Mouse (Mus musculus): ENCODE measurements around the gene Arpc4.
A peak's percentile ranks its signal among the peaks of the same experiment; 100 is the strongest.
"Not testable (repeated sequence)": the region's sequence is repeated elsewhere in the genome, so short reads cannot be mapped to it uniquely, and the experiment has no call there.

Arpc4 gene

DNA sequence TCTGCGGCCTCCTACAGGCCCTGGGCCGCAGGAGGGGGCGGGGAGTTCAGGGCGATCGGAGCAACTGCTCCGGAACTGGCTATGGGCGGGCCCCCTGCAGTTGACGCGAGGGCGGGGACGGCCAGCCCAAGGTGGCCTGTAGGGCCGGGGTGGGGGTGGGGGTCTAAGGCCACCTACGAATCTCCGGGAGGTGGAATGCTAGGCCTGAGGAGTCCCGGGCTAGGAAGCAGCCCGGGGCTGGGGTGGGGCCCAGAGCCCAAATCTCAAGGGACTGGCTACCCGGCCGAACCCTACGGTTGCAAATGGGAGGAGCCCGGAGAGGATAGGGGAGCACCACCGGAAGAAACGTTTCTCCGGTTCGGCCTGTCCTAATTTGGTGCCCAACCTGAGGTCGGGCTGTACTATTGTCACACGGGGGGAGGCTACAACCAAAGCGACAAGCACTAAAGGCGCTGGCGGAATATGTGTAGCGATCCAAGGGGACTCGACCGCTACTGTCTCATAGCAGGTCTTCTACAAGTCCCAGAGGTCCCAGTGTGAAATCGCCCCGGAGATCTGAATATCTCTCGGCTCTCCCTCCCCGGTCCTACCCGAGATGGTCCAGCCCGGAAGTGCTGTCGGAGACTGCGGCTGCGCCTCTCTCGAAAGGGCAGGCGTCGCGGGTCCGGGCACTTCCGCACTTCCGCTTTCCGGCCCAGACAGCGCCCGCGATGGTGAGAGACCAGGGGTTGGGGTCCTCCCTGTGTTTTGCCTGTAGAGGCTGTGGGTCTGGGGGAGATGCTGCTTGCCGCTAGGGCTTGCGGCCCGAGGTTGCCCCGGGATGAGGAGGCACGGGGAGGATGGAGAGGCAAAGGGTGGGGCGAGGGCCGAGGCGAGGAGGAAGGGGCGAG lies at the start of gene Arpc4, which contains the start of gene Tada3:
Gene Arpc4, plus strand, starts transcription at position 620 of the 890 bp plus-strand sequence.
Gene Tada3, minus strand, starts transcription at position 388 of the 890 bp plus-strand sequence.
- DNase-seq (ENCODE audit: low read depth, low spot score) = peak; percentile 99

DNA sequence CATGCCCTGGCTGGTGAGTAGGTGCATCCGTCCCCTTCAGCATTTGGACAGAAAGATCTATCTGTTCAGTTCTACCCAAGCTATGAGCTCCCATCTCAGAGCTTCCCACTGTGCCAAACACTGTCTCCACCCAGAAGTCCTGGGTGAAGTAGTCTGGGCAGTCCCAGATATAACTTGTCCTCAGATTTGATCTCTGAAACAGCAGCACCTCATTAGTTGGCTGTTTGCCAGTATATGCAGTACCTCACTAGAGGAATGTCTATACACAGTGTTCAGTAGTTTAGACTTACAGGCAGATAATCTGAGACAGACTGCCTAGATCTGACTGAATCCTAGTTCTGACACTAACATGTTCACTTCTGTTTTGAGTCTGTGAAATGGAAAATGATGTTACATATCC lies 48.5 kb upstream of the Arpc4 start:
- DNase-seq (ENCODE audit: low read depth, low spot score) = no peak

DNA sequence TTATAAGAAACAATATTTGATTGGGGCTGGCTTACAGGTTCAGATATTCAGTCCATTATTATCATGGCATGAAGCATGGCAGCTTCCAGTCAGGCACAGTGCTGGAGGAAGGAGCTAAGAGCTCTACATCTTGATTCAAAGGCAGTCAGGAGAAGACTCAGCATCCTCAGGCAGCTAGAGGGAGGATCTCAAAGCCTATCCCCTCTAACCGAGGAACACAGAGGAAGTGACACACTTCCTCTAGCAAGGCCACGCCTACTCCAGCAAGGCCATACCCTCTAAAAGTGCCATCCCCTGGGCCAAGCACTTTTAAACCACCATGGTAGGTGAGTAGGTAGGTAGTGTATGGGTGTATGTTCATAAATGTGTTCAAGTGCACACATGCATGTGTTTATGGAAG lies 47.4 kb upstream of the Arpc4 start:
- peak; percentile 45 for DNase-seq (ENCODE audit: low read depth, low spot score)

DNA sequence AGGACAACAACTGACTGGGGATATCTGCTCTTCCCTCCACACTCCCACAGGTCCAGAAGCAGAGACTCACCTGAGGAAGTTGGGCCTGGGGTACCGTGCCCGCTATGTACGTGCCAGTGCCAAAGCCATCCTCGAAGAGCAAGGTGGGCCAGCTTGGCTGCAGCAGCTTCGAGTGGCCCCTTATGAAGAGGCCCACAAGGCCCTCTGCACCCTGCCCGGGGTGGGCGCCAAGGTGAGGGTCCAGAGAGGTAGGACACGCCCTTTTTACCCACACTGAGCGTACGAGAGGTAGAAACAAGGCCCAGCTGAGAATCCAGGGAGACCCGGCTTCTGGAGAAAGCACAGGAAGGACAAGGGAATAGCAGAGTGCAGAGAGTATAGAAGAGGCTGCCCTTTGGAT lies 46.2 kb upstream of the Arpc4 start:
- no peak for DNase-seq (ENCODE audit: low read depth, low spot score)

DNA sequence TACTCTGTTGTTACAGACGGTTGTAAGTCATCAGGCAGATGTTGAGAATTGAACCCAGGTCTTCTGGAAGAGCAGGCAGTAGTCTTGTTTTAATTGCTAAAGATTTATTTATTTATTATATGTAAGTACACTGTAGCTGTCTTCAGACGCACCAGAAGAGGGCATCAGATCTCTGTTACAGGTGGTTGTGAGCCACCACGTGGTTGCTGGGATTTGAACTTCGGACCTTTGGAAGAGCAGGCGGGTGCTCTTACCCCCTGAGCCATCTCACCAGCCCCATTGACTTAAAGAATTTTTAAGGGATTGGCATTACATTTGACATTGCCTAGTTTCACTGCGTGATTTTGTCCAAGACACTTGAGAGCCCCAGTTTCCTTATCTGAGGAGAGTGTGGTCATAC lies 45.2 kb upstream of the Arpc4 start:
- DNase-seq (ENCODE audit: low read depth, low spot score) = not testable (repeated sequence)

DNA sequence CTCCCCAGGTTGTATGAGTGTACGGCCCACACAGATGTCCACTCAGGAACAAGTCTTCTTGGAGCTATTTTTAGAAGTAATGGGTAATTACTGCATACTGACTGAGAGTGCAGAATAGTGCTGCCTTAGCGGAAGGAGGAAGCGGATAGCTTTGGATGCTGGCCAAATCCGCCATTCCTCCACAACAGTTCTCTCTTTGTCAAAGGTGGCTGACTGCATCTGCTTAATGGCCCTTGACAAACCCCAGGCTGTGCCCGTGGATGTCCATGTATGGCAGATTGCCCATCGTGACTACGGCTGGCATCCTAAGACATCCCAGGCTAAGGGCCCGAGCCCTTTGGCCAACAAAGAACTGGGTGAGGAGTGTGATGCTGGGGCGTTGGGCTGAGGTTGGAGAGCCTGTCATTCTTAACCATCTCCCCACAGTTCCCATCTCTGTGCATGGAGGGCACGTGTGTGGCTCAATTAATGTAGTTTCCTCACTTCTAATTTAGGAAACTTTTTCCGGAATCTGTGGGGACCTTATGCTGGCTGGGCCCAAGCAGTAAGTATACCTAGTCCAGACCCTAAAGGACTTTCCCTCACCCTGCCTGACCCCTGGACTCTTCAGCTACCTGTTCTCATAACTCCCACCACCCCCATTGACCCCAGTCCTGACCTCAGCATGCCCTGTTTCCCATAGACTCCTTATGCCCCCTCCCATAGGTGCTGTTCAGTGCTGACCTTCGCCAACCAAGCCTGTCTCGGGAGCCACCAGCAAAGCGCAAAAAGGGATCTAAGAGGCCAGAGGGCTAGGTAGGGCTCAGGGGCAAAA lies 44.6 kb upstream of the Arpc4 start:
- DNase-seq (ENCODE audit: low read depth, low spot score) = peak; percentile 35

DNA sequence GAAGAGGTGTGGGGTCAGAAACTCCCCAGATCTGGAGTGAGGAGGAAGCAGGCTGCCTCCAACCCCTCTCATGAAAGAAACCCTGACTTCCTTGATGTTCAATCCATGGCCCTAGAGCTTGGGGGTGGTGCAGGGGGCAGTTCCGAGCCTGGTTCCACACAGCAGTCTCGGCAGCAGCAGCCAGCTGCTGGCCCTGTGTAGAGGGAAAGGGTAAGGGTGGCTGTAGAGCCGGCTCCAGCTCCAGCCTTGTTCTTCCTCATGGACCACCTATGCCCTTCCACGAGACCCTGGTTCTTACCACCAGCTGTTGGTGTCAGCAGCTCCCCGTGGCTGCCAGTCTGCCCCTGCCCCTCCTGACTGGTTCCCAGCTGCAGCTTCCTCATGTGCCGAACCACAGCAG lies 43.7 kb upstream of the Arpc4 start:
- DNase-seq (ENCODE audit: low read depth, low spot score) = no peak

DNA sequence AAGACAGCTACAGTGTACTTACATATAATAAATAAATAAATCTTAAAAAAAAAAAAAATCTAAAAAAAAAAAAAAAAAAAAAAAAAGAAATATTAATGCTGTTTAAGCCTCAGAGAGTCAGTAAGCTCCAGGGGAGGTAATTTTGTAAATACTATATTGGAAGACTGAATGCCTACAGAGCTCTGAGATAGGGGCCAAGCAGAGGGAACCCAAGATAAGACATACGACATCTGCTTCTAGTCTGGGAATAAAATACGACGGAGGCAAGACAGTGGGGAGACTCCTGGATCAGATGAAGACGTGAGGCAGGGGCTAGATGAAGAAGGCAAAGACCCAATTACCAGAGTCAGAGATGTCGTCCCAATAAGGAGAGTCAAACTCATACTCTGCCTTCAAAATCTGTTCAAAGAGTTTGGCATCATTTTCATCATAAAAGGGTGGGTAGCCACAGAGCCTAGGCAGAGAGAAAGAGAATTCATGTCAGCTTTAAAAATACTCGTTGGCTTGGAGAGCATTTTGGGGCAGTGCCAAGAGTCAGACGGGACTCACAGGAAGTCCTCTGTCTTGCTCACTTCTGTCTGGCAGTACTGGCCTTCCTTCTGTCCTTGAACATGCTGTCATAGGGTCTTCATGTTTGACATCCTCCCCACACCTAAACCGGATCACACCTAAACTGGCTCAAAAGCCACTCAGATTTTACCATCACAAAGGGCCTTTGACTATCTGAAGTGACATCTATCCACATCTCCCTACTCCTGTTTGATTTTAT lies 40.9 kb upstream of the Arpc4 start:
- no peak for DNase-seq (ENCODE audit: low read depth, low spot score)

DNA sequence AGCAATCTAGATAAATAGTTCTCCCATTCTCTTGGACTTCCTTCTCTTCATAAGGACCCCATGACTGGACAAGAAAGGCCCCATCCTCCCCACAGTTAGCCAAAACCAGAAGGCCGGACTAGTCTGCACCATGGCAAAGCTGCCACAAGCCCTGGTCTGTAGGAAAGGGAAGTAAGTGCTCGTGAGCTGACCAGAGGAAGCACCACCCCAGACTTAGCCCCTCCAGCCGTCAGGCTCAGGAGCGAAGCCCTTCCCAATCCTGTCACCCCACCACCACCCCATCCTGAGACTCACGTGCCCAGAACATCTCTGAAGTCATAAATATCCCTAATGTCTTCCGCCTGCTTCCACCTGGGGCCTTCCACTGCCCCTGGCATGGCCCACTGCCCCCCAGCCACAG lies 36.3 kb upstream of the Arpc4 start:
- DNase-seq (ENCODE audit: low read depth, low spot score) = no peak

DNA sequence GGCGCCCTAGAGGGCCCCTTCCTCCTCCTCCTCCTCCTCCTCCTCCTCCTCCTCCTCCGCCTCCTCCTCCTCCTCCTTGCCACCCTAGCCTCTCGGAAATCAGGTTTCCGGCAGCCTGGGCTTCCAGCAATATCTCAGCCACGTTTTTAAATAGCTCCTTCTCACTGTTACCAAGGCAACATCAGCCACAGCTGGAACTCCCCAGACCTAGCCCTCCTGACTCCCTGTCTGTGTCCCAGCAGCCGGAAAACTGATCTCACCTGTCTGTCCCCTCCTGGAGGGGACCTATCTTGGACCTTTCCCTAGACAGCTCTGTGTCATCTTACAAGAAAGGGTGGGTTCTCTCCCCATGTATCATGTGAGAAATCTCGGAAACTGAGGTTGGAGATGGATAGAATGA lies 35.6 kb upstream of the Arpc4 start:
- DNase-seq (ENCODE audit: low read depth, low spot score) = no peak

DNA sequence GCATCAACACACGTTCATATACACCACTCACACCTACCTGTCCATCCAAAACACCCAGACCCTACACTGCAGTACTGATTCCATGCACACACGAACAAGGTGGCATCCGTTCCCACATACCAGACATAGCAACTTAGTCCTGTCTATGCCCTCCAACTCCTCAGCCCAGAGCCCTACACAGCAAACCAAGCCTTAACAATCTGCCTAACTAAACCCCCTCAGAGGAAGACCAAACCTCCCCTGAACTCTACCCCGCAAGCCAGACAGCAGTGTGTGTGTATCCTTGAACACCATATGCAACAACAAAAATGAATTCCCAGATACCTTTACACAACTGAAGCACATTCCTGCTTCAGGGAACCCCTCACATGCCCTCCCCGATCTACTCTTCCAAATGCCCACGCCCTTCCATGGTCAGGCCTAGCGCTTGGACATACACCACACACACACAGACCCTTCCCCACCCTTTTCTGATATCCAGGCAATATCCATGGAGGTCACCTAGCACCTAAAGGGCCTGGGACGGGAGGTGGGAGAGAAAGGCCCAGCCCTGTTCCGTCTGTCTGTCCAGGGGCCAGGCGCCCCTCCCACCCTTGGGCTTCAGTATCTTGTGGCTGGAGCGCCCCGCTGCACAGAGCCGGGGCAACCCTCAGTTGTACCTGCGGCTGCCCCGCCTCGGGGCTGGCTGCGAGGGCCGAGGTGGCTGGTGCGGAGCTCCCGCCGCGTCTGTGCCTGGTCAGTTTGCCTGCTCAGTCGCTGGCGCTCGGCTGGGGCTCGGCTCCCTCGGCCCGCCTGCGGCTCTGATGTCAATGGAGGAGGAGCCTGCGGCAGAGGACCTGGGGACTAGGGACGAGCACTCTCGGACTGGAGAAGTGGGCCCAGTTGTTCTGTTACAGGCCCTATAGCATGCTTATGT lies 34.5 kb upstream of the Arpc4 start, which contains the start of gene Camk1:
Gene Camk1, minus strand, starts transcription at position 808 of the 916 bp plus-strand sequence.
- DNase-seq (ENCODE audit: low read depth, low spot score) = peak; percentile 84

DNA sequence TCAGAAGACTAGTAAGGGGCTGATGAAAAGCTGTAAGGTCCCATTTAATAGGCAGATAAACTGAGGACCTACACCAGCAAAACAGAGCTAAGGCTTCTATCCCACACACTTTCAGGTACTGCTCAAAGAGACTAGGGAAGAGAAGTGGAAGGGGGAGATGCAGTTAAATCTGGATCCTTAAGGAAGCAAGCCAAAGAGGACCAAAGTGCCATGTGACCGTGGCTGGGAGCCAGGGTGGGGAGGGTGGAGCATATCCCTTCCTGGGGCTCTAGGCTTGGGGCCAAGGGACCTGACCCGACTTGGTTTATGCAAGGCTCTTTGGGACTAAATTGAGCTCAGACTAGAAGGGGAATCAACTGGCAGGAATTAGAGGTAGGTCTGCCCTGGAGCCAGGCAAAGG lies 33.6 kb upstream of the Arpc4 start:
- DNase-seq (ENCODE audit: low read depth, low spot score) = peak; percentile 68

DNA sequence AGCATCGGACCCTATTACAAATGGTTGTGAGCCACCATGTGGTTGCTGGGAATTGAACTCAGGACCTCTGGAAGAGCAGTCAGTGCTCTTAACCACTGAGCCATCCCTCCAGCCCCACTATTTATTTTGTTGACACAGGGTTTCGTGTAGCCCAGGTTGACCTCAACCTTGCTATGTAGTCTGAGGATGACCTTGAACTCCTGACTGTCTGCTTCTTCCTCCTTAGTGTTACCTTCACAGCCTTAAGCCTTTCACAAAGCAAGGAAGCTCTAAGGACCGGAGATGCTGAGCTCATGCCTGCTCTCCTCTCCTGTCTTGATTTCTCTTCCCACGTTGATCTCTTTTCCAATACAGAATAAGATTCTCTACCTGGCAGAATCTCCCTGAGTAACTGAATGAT lies 31.0 kb upstream of the Arpc4 start:
- DNase-seq (ENCODE audit: low read depth, low spot score) = no peak

DNA sequence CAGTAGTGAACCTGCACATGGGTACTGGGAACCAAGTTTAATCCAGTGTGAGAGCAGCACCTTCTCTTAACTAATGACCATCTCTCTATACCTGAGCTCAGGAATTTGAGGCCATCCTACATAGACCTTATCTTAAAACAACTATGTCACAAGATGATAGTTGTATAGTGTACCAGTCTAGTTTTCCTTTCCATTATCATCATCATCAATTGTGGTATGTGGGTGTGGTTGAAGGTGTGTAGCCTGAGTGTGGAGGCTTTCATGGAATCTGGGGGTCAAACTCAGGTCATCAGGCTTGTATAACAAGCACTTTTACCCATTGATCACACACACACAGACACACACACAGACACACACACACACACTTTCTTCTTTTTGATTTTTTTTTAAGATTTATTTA lies 27.4 kb upstream of the Arpc4 start:
- no peak for DNase-seq (ENCODE audit: low read depth, low spot score)

DNA sequence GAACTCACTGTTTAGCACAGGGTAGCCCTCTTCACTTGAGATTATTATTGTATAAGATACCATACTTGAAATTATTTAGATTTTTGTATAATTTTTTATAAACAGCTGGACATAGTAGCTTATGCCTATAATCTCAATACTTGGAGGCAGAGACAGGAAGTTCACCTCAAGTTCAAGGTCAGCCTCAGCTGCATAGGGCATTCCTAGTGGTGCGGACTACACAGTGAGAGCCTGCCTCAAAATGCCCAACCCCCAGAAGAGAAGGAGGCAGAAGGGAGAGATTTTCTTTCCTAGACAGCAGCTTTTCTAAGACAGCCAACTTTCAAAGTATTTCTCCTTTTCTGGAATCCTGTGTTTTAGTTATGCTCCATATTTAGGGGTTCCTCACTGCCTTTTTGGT lies 26.8 kb upstream of the Arpc4 start:
- no peak for DNase-seq (ENCODE audit: low read depth, low spot score)

DNA sequence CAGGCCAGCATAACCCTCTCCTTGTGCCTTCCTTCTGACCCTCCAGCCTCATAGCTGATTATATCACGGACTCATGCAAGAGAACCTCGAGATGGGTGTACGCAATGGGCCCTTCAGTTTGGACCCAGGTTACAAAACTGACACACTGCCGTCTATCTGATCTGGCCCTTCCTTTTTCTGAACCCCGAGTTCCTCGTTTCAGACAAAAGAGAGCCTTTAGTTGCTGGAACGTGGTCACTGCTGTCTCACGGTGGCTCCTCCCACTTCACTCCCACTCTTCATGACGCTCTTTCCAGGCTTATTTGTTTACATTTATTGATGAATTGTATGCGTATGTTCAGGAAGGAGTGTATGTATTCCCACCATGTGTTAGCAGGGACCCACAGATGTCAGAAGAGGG lies 26.3 kb upstream of the Arpc4 start:
- DNase-seq (ENCODE audit: low read depth, low spot score) = no peak

DNA sequence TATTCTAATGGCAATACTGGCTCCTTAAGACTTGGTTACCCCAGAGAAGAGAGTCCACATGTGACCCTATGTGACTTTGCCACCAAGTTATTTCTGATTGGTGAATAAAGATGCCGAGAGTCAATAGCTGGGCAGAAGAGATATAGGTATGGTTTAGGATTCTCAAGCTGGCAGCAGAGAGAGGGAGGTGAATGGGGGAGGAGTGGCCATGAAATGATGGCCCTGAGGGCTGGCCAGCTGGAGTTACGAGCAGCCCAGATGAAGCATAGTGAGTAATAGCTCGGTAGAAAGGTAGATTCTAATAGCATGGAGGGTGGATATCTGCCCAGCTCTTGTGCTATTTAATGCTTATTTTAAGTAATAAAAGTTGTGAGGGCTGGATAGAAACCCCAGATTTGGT lies 25.1 kb upstream of the Arpc4 start:
- DNase-seq (ENCODE audit: low read depth, low spot score) = no peak

DNA sequence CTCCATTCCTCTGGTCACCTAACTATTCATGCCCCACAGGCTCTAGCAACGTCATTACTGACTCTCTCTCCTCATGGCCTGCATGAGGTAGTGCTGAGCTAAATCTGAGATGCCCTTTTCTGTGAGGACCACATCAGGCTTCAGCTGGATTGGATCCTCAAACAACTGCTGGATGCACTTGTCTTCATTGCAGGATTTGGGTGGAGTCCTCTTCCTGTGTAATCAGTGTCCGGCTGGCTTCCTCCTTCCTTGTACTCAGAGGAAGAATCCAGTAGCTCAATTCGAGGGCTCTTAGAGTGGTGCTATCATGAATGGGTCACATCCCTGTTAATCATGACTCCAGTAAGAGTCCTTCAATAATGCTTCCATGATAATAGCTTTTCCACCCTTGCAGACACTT lies 24.2 kb upstream of the Arpc4 start:
- DNase-seq (ENCODE audit: low read depth, low spot score) = no peak

DNA sequence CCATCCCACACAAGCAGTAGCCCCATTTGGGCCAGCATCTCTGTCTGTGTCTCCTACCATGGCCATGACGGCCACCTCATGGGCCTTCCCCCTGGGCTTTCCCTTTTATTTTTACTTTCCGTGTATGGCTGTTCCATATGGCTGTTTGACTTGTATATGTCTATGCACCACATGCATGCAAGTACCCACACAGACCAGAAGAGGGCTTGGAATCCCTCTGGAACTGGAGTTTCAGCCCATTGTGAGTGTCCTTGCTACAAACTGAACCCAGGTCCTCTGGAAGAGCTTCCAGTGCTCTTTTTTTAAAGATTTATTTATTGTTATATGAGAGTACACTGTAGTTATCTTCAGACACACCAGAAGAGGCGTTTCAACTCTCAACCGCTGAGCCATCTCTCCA lies 16.4 kb upstream of the Arpc4 start:
- DNase-seq (ENCODE audit: low read depth, low spot score) = peak; percentile 52

DNA sequence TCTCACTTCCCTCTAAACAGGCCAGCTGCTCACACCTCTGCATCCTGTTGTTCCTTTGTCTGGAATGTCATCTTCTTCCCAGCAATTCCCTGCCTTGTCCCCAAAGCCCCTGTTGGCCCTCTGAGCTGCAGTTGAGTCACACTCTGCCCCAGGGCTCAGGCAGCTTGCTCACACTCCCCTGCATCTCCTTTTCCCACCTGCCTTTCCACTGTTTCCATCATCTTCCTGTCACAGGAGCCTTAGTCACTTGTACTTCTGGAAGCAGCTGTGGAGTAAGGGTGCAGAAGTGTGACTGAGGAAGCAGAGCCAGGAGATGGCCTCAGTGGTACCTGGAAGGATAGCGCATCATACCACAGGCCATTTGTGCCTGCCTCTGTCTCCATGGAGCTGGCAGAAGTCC lies 15.7 kb upstream of the Arpc4 start:
- peak; percentile 82 for DNase-seq (ENCODE audit: low read depth, low spot score)

All from 3T3-L1 (cell line).